Mouse (Mus musculus) heart, embryonic 10.5 days (tissue): ENCODE results near the gene Kcnj15. TPM values are rescaled to one million over a fixed set of nuclear protein-coding genes. Genes with fewer than 3 reads are reported as not detected.

ENCODE experiments used
- DNase-seq: peaks from one replicate; pipeline ENCODE4 v3.0.0-alpha.2; 2017; ENCODE audit warnings: low spot score
- H3K27ac ChIP-seq: fragments of 300-500 bp; sonication (generic); 2 replicates; pipeline ENCODE4 v1.5.1; 2016; ENCODE audit warnings: mild to moderate bottlenecking
- H3K27me3 ChIP-seq: fragments of 300-500 bp; sonication (generic); 2 replicates; pipeline ENCODE4 v1.6.1; 2016; ENCODE audit warnings: mild to moderate bottlenecking; ENCODE audit not compliant: poor library complexity, insufficient read depth, severe bottlenecking
- H3K36me3 ChIP-seq: fragments of 300-500 bp; sonication (generic); 2 replicates; pipeline ENCODE4 v1.6.1; 2016; ENCODE audit warnings: mild to moderate bottlenecking, moderate library complexity
- H3K4me1 ChIP-seq: fragments of 300-500 bp; sonication (generic); 2 replicates; pipeline ENCODE4 v1.6.1; 2016; ENCODE audit warnings: mild to moderate bottlenecking
- H3K4me3 ChIP-seq: fragments of 300-500 bp; sonication (generic); 2 replicates; pipeline ENCODE4 v1.5.1; 2016; ENCODE audit warnings: mild to moderate bottlenecking, moderate library complexity
- H3K9me3 ChIP-seq: fragments of 300-500 bp; sonication (generic); 2 replicates; pipeline ENCODE4 v1.6.1; 2016; ENCODE audit warnings: mild to moderate bottlenecking, moderate library complexity
- WGBS: fragments of 180-500 bp; shearing (Covaris S2); methylation state at CpG from one replicate; pipeline ENCODE4 v1.1.7; 2016; 5-methylcytosine and 5-hydroxymethylcytosine counted together
- polyA plus RNA-seq: library from polyadenylated mRNA; unstranded; fragments of >200 nt; fragmentation: Nextera tagmentation; extraction: Ambion mirVana; gene quantifications from 2 replicates; pipeline ENCODE4 v1.2.1, GENCODE M21; 2016

The Kcnj15 gene
- polyA plus RNA-seq, 1 experiment from 2014 or later = 0.26 TPM

DNA sequence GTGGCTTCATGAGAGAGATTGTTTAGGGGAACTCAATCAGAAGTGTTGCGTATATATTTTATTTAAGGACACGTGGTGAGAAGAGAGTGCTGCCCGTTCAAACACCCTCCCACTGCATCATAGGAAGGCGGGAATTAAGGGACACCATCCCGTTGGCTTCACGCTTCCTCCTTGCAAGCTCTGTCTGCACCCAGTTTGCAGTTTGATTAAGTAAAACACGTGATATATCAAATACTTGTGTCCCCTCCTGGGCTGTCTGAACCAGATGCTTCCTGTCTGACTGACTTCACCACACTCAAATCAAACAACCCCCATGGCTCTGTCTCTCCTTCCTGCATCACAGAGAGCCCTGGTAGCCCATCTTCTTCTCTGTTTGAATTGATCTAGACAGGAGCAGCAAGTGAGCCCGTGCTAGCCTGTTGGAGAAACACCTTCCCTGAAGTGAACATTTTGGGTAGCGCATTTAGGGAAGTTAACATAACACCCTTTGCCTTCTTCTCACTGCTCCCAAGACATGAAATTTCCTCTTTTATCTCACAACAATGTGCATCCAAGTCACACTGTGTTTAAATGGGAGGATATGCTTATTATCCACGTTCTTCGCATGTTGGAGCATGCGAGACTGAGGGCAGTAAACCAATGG is 26.8 kb downstream of the Kcnj15 start:
- Histone ChIP-seq H3K36me3 (no peaks in the 10 kb centered on the region), H3K9me3 (no peaks in the 10 kb centered on the region), H3K4me1 (no peaks in the 10 kb centered on the region; the same call in 1 of the 2 replicates), H3K27me3 (no peaks in the 10 kb centered on the region), H3K4me3 (no peak overlapping the region), H3K27ac (no peak overlapping the region)
- WGBS = 78% methylated on average over 12 of the region's 12 CpGs
- no peak for DNase-seq

DNA sequence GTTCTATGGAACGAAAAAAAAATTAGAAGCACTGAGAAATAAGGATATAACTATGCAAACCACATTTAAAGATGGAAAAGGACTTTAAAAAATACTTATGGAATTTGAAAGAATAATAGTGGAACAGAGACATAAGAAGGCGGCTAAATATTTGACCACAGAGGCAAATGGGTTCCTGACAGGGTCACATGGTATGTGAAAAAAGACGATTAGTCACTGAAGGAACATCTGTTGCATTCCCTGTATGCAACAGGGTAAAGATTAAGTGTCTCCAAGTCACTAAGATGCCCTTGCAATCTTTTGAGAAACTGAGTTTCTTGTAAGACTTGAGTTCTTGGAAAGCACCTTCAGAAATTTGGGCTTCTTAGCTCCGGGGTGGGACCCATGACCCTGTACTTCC is 27.7 kb downstream of the Kcnj15 start:
- H3K36me3 ChIP-seq = no peaks in the 10 kb centered on the region
- no peaks in the 10 kb centered on the region for H3K9me3 ChIP-seq
- no peak overlapping the region for H3K4me3 ChIP-seq
- 83% methylated on average over 4 of the region's 4 CpGs for WGBS
- H3K27ac ChIP-seq = no peak overlapping the region
- no peaks in the 10 kb centered on the region for H3K27me3 ChIP-seq
- H3K4me1 ChIP-seq = no peaks in the 10 kb centered on the region; the same call in 1 of the 2 replicates
- DNase-seq = no peak

DNA sequence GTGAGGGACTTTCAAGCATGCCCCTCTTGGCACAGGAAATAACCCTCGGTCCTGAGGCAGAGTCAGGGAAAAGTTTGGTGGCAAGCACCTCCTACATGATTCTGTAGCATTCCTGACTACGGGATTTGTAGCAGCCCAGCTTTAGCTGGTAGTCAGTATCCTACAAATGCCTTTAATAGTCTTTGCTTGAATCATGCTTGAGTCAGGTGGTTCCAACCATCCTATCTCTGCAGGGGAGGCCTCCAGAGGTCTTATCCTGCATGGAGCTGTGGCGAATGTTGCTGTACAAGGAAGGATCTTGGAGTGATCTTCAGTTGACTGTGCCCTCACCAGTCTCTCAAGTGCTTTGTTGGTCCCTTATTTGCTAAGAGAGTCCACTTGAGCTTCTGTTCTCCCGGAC is 28.4 kb downstream of the Kcnj15 start:
- Histone ChIP-seq H3K4me1 (no peaks in the 10 kb centered on the region; the same call in 1 of the 2 replicates), H3K36me3 (no peaks in the 10 kb centered on the region), H3K4me3 (no peak overlapping the region), H3K27ac (no peak overlapping the region), H3K9me3 (no peaks in the 10 kb centered on the region), H3K27me3 (no peaks in the 10 kb centered on the region)
- WGBS = 67% methylated on average over 4 of the region's 4 CpGs
- no peak for DNase-seq

DNA sequence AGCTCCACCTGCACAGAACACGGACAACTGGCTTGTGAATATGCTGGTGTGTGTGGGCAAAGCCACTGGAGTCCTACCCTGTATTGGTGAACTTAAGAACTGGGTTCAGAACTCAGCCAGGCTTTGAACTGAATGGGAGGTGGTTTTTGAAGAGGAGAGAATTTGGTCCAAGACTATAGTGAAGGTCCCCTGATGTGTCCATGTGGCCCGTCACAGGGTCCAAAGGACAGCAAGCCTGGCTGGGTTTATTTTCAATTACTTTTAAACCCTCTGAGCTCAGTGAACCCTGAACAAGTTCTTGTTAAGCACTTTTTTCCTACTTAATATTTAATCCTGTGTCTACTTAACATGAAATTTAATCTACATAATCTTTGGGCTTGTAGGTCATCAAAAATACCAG is 30.3 kb downstream of the Kcnj15 start:
- WGBS = 87% methylated on average over 2 of the region's 2 CpGs
- Histone ChIP-seq H3K36me3 (no peaks in the 10 kb centered on the region), H3K27ac (no peak overlapping the region)

DNA sequence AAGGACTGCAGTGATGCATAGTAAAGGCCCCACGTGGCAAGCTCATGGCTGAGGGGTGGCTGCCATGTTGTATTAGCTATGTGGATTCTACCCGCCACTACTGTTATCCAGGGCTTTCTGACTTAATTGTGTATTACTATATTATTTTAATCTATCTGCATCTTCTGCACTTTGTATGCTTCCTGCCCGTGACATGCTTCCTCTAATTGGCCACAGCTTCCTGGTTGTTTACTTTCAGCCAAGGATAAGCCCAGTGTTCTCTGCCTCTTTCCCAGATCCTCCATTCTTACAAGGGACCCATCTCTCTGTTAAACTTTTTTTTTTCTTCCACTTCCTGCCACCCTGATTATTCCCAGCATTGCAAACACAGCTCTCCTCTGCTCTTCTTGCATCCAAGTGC is 32.0 kb downstream of the Kcnj15 start:
- no peaks in the 10 kb centered on the region for H3K27me3 ChIP-seq
- H3K4me3 ChIP-seq = no peak overlapping the region
- H3K4me1 ChIP-seq = peaks cover 11% of the 10 kb centered on the region
- no peak overlapping the region for H3K27ac ChIP-seq
- H3K9me3 ChIP-seq = no peaks in the 10 kb centered on the region
- no peaks in the 10 kb centered on the region for H3K36me3 ChIP-seq
- DNase-seq = no peak
- WGBS = 71% methylated on average over 3 of the region's 3 CpGs

More for the DNA sequence above, 30.3 kb downstream of the Kcnj15 start:
- DNase-seq = no peak
- Histone ChIP-seq H3K9me3 (no peaks in the 10 kb centered on the region), H3K4me1 (peaks cover 11% of the 10 kb centered on the region), H3K4me3 (no peak overlapping the region), H3K27me3 (no peaks in the 10 kb centered on the region)

DNA sequence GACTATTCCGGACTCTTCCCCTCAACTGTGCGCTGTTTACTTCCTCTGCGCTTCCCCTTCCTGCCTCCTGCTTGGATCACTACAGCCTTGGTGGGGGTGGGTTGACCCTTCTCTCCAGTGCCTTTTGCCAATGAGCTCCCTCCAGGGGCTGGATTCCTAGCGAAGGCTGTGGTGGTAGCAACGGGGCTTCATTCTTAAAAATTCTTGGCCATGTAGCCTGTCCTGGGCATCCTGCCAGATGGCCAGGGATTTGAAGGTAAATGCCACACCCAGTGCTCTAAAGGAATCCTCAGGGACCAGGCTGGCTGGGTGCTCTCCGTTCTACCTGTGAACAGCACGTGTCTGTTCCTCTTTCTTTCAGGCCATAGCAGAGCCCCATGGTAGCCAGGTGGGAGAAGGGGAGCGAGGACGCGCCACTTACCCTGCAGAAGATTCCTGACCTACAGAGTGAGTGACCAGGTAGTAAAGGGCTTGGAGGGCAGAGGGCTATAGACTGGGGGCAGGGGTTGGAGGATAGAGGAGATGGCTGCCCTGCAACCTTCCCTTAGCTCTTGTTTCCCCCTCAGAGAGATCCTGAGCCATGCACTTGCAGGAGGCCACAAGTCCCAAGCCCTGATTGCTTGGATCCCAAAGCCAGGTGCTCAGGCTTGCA is 34.2 kb downstream of the Kcnj15 start:
- Histone ChIP-seq H3K27ac (peak overlapping the region; percentile 30; the same call in 1 of the 2 replicates), H3K36me3 (no peaks in the 10 kb centered on the region), H3K4me1 (peaks cover 11% of the 10 kb centered on the region), H3K27me3 (no peaks in the 10 kb centered on the region), H3K4me3 (no peak overlapping the region), H3K9me3 (no peaks in the 10 kb centered on the region)
- DNase-seq = no peak
- WGBS = 66% methylated on average over 10 of the region's 10 CpGs

DNA sequence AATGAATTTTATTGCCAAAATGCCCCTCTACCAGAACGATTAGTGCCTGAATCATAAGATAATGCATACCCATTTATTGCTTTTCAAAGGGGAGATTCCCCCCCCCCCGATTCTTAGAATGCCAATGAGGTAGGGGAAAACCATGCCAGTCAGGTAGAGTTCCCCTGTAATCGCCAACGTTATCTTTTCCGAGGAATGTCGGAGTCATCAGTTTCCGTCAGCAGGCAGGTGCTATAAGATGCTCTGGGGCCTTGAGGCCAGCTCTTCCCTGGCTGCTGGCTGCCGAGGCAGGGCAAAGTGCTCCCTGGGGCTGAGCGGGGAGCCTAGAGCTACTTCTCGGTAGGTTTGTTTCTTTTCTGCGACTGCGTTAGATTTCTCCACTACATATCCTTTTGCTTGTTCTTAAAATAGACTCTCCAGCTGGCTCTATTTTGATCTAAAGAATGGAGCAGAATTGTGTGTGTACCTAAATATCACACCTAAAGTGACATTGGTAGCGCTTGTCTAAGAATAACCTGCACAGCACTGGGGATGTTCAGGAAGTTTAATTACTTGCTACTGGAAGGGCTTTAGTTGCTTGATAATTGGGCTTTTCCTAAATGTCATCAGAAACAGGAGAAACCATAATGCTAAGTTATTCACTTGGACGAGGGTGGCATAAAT is 35.6 kb downstream of the Kcnj15 start:
- no peak overlapping the region for H3K27ac ChIP-seq
- H3K36me3 ChIP-seq = no peaks in the 10 kb centered on the region
- DNase-seq = no peak
- no peak overlapping the region for H3K4me3 ChIP-seq
- no peaks in the 10 kb centered on the region for H3K9me3 ChIP-seq
- WGBS = 70% methylated on average over 14 of the region's 14 CpGs
- H3K27me3 ChIP-seq = no peaks in the 10 kb centered on the region
- H3K4me1 ChIP-seq = peaks cover 17% of the 10 kb centered on the region

DNA sequence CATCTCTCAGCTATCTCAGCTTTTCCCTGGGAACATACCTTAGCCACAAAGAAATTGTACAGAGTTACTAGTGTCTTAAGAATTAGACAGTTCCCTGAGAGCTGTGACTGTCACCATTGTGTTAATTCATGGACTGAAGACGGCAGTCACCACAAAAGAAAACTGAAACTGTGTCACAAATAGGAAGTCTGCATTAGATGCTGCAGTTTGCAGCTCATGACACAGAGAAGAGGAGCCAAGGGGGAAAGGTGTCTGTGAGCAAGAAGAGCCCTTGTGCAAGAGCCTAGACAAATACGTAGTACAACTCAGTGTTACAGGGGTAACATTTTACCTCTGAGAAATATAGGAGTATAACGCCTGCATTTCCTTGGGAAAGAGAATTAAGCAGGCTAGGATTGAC is 40.3 kb downstream of the Kcnj15 start:
- DNase-seq = no peak
- Histone ChIP-seq H3K27ac (no peak overlapping the region), H3K4me1 (peaks cover 5% of the 10 kb centered on the region)

DNA sequence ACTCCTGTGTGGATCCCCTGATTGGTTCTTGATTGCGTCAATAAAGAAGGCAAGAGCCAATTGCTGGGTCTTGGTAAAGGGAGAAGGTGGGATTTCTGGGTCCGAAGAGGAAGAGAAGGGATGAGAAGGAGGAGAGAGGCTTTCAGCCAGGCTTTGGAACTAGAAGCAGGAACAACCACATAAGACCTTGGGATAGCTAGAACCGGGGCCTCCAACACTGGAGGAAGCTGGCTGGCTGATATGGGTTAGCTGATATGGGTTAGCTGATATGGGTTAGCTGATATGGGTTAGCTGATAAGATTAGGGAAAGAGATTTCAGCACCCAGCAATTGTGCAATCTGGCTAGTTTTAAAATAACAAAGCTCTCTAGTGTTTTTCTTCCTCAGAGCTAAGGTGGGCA is 44.3 kb downstream of the Kcnj15 start:
- no peaks in the 10 kb centered on the region for H3K36me3 ChIP-seq
- no peak for DNase-seq
- no peak overlapping the region for H3K4me3 ChIP-seq
- H3K9me3 ChIP-seq = no peaks in the 10 kb centered on the region
- 62% methylated on average over 3 of the region's 3 CpGs for WGBS
- no peak overlapping the region for H3K27ac ChIP-seq
- no peaks in the 10 kb centered on the region for H3K27me3 ChIP-seq
- H3K4me1 ChIP-seq = peaks cover 25% of the 10 kb centered on the region

More for the DNA sequence above, 40.3 kb downstream of the Kcnj15 start:
- Histone ChIP-seq H3K27me3 (no peaks in the 10 kb centered on the region), H3K36me3 (no peaks in the 10 kb centered on the region), H3K9me3 (no peaks in the 10 kb centered on the region), H3K4me3 (no peak overlapping the region)
- WGBS = 49% methylated on average over 3 of the region's 3 CpGs

DNA sequence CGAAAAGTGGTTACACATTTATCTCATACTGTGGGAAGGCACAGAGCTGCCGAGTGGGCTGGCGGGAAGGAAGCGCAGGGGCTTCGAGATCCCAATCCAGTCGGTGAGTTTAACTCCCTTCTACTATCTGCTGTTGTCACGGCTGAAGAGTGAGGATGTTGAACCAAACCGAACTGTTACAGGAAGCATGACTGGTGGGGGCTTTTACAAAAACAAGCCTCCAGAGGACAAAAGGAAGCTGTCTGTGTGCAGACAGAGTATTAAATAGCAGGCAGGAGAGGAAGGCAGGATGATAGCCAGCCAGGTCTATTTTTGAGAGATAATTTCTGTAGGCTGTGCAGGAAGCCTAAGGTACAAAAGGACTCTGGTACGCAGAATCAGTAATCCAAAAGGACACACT is 46.3 kb downstream of the Kcnj15 start:
- no peak for DNase-seq
- H3K36me3 ChIP-seq = no peaks in the 10 kb centered on the region
- H3K27ac ChIP-seq = no peak overlapping the region
- H3K4me3 ChIP-seq = no peak overlapping the region
- peaks cover 19% of the 10 kb centered on the region for H3K4me1 ChIP-seq
- no peaks in the 10 kb centered on the region for H3K27me3 ChIP-seq
- WGBS = 26% methylated on average over 9 of the region's 9 CpGs
- H3K9me3 ChIP-seq = no peaks in the 10 kb centered on the region

DNA sequence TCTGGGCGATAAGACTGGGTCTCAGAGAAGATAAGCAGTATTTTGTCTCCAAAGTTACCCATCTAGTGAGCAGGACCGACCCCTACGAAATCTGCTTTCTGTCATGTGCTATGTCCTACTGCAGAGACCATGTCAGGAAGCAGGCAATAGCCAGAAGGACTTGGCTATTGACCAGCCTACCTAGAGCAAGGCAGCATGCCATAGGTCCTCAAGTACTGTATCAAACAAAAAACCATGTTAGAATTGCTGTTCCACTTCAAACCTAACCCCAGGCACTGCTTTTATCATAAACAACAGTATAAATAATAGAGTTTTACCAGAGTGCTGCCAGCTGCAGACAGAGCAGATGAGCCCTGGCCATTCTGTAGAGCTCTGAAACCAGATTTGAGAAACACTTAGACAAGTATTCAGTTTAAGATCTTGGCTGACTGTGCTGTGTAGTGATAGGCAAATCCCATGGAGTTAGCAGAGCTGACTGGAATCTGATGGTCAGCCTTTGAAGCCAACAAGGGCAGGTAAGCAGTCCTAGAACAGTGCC is 50.5 kb downstream of the Kcnj15 start:
- Histone ChIP-seq H3K4me1 (peaks cover 19% of the 10 kb centered on the region), H3K27ac (no peak overlapping the region), H3K27me3 (no peaks in the 10 kb centered on the region), H3K4me3 (no peak overlapping the region), H3K9me3 (no peaks in the 10 kb centered on the region), H3K36me3 (no peaks in the 10 kb centered on the region)
- 57% methylated on average over 3 of the region's 3 CpGs for WGBS
- DNase-seq = no peak

DNA sequence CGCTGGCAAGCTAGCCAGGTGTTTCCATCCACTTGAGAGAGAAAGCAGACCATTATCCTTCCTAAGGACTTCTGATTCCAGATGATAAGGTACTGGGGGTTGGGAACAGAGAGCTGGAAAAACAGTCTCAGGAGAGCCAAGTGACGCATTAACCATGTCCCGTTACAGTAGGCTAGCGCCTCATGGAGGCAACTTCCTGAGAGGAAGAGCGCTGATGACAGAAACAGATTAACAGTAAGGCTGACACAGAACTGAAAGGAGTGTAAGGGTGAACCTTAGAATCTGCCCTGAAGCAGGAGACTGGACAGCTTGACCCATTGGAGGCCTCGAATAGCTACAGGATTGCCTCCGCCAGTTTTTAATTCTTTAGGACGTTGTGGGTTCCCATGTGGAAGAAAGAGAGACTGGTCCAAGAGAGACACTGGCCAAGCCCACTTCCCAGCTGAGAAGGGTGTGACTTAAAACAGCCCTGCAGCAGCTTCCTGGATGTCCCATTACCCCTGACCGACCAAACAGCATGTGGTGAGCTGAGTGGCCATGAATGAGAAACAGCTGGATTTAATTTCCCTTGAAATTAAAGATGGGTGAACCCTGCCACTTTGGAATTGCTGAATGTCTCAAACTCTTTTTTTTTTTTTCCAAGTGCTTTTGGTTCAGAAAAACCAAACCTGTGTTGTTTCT is 64.7 kb downstream of the Kcnj15 start:
- 38% methylated on average over 9 of the region's 9 CpGs for WGBS
- Histone ChIP-seq H3K27me3 (no peaks in the 10 kb centered on the region), H3K27ac (peak overlapping the region; percentile 36; the same call in 1 of the 2 replicates), H3K9me3 (no peaks in the 10 kb centered on the region), H3K36me3 (no peaks in the 10 kb centered on the region), H3K4me1 (peaks cover 6% of the 10 kb centered on the region), H3K4me3 (no peak overlapping the region)
- no peak for DNase-seq

DNA sequence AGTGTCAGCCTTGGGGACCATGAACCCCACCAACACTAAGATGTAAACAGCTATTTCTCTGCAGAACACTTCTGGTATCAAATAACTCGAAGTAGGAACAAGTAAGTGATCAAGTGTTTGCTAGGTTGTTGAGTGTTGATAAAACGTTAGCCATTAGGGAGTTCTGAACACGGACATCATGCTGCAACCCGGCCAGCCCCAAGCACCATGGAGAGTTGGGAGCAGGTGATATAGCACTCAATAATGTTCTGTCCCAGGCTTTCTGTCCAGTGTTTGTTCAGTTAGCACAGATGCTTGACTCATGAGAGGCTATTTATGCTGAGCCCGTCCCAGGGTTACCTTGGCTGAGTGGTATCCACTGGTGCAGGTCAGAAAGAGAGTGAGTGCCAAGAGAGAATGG is 74.8 kb downstream of the Kcnj15 start:
- no peaks in the 10 kb centered on the region for H3K9me3 ChIP-seq
- no peaks in the 10 kb centered on the region for H3K4me1 ChIP-seq
- no peak overlapping the region for H3K27ac ChIP-seq
- H3K4me3 ChIP-seq = no peak overlapping the region
- H3K27me3 ChIP-seq = no peaks in the 10 kb centered on the region
- no peak for DNase-seq
- no peaks in the 10 kb centered on the region for H3K36me3 ChIP-seq
- 79% methylated on average over 5 of the region's 5 CpGs for WGBS
